Mouse (Mus musculus) ovary, postnatal 36 days (tissue): ENCODE measurements at regions not wholly inside any gene's neighbourhood (a gene's known extent, or its start where the extent isn't known, plus 50 kb on each side); places are given as distances from the start of the nearest gene placed in this dataset.

Source experiments
- DNase-seq: peaks from one replicate; pipeline ENCODE4 v3.0.0; 2022; ENCODE audit warnings: low spot score, mixed read lengths

- DNase-seq: no peak
Measured at GRCm38 (mm10) chr3:144324974-144325373, 120.0 kb upstream of the Lmo4 start.

GRCm38 (mm10) chr3:144323524-144323923 is 118.5 kb upstream of the Lmo4 start:
- no peak for DNase-seq

GRCm38 (mm10) chr3:144319468-144320205 is 114.6 kb upstream of the Lmo4 start:
- no peak for DNase-seq

- no peak for DNase-seq
Measured at GRCm38 (mm10) chr3:144318761-144319467, 113.9 kb upstream of the Lmo4 start.

GRCm38 (mm10) chr3:144310748-144311147 is 105.7 kb upstream of the Lmo4 start:
- DNase-seq: no peak

- no peak for DNase-seq
Measured at GRCm38 (mm10) chr3:144308616-144309015, 103.6 kb upstream of the Lmo4 start.

- DNase-seq: no peak
Measured at GRCm38 (mm10) chr3:144307557-144307956, 102.5 kb upstream of the Lmo4 start.

GRCm38 (mm10) chr3:144305456-144305855 is 100.4 kb upstream of the Lmo4 start:
- no peak for DNase-seq

GRCm38 (mm10) chr3:144304924-144305323 is 99.9 kb upstream of the Lmo4 start:
- no peak for DNase-seq

GRCm38 (mm10) chr3:144302626-144303025 is 97.6 kb upstream of the Lmo4 start:
- no peak for DNase-seq

- no peak for DNase-seq
Measured at GRCm38 (mm10) chr3:144301068-144301467, 96.0 kb upstream of the Lmo4 start.

- no peak for DNase-seq
Measured at GRCm38 (mm10) chr3:144299239-144299638, 94.2 kb upstream of the Lmo4 start.

GRCm38 (mm10) chr3:144289489-144289888 is 84.5 kb upstream of the Lmo4 start:
- DNase-seq: no peak

- no peak for DNase-seq
Measured at GRCm38 (mm10) chr3:144286100-144286499, 81.1 kb upstream of the Lmo4 start.

GRCm38 (mm10) chr3:144284326-144284725 is 79.3 kb upstream of the Lmo4 start:
- DNase-seq: no peak

- DNase-seq: no peak
Measured at GRCm38 (mm10) chr3:144273115-144273514, 68.1 kb upstream of the Lmo4 start.

- no peak for DNase-seq
Measured at GRCm38 (mm10) chr3:144270206-144270605, 65.2 kb upstream of the Lmo4 start.

- no peak for DNase-seq
Measured at GRCm38 (mm10) chr3:144264554-144264953, 59.5 kb upstream of the Lmo4 start.

GRCm38 (mm10) chr3:144260886-144261285 is 55.9 kb upstream of the Lmo4 start:
- no peak for DNase-seq

- no peak for DNase-seq
Measured at GRCm38 (mm10) chr3:144257714-144258517, 52.9 kb upstream of the Lmo4 start.

GRCm38 (mm10) chr3:144257196-144257595 is 52.2 kb upstream of the Lmo4 start:
- no peak for DNase-seq
